Mouse (Mus musculus) CH12.LX (cell line): Measurements from ENCODE around the gene Larp1. TPM values are rescaled to one million over a fixed set of nuclear protein-coding genes. Genes with fewer than 3 reads are reported as not detected.

ENCODE experiments used
- DNase-seq: peaks from one replicate; pipeline ENCODE4 v3.0.0-alpha.2; 2013; ENCODE audit errors: extremely low read depth
- H3K27ac ChIP-seq: 2 replicates; pipeline ENCODE4 v1.5.1; 2012; ENCODE audit warnings: low read depth, mild to moderate bottlenecking, control low read depth, moderate library complexity; ENCODE audit not compliant: insufficient read depth
- H3K27me3 ChIP-seq: replicated peaks from 2 replicates; pipeline ENCODE3; 2012; ENCODE audit warnings: inconsistent platforms
- H3K36me3 ChIP-seq, 2 experiments: replicated peaks in 1 of 2; 2 replicates each; pipeline versions ENCODE3 to v1.6.1; 2012; ENCODE audit warnings: inconsistent platforms in 1 of 2, low read length in 1 of 2, mild to moderate bottlenecking in 1 of 2, mixed read lengths in 1 of 2, moderate library complexity in 1 of 2; ENCODE audit not compliant: control insufficient read depth in 1 of 2, insufficient read depth in 1 of 2
- H3K4me1 ChIP-seq, 2 experiments: 2 replicates each; pipeline ENCODE4 v1.6.1; 2012; ENCODE audit warnings: inconsistent platforms in 1 of 2, moderate library complexity in 1 of 2; ENCODE audit not compliant: insufficient read depth in 2 of 2, control insufficient read depth in 1 of 2
- H3K4me2 ChIP-seq: 2 replicates; pipeline ENCODE4 v1.6.1; 2012; ENCODE audit warnings: low read depth, mild to moderate bottlenecking, control low read depth; ENCODE audit not compliant: poor library complexity, insufficient read depth, severe bottlenecking
- H3K4me3 ChIP-seq, 3 experiments: fragments of 150-350 bp in 1 of 3; sonication (generic) in 1 of 3; replicated peaks in 1 of 3; 2 replicates each; pipeline versions ENCODE3 to v1.5.1; 2011 to 2012; ENCODE audit warnings: low read depth in 2 of 3, low read length in 2 of 3, mild to moderate bottlenecking in 2 of 3, moderate library complexity in 2 of 3, control low read depth in 1 of 3, improper control_type of control experiment in 1 of 3, inconsistent platforms in 1 of 3, mixed read lengths in 1 of 3; ENCODE audit not compliant: poor library complexity in 1 of 3
- H3K79me2 ChIP-seq: replicated peaks from 2 replicates; pipeline ENCODE4 v1.6.1; 2012; ENCODE audit warnings: mild to moderate bottlenecking, moderate library complexity; ENCODE audit not compliant: control insufficient read depth, poor library complexity, insufficient read depth, severe bottlenecking; ENCODE audit errors: extremely low read depth
- H3K9ac ChIP-seq: 2 replicates; pipeline ENCODE4 v1.6.1; 2012; ENCODE audit warnings: low read depth, mild to moderate bottlenecking, control low read depth, moderate library complexity; ENCODE audit not compliant: insufficient read depth
- H3K9me3 ChIP-seq: replicated peaks from 2 replicates; pipeline ENCODE3; 2012; ENCODE audit warnings: low read length, inconsistent platforms, mixed read lengths
- CHD1 ChIP-seq: IDR thresholded peaks from 2 replicates; pipeline ENCODE4 v1.6.1; 2012; ENCODE audit warnings: low read depth, low read length, improper control_type of control experiment, inconsistent platforms
- CTCF ChIP-seq, 2 experiments: IDR thresholded peaks in 1 of 2; conservative IDR thresholded peaks in 1 of 2; 2 replicates each; pipeline ENCODE4 v1.5.1; 2011 to 2012; ENCODE audit warnings: low read depth in 2 of 2, low read length in 2 of 2, improper control_type of control experiment in 1 of 2, inconsistent platforms in 1 of 2, mild to moderate bottlenecking in 1 of 2, moderate library complexity in 1 of 2
- EP300 ChIP-seq: IDR thresholded peaks from 2 replicates; pipeline ENCODE4 v1.6.1; 2011; ENCODE audit warnings: low read length, improper control_type of control experiment
- JUN ChIP-seq: IDR thresholded peaks from 2 replicates; pipeline ENCODE4 v1.6.1; 2011; ENCODE audit warnings: low read depth, mild to moderate bottlenecking, low read length, improper control_type of control experiment, moderate library complexity; ENCODE audit not compliant: insufficient read depth
- KAT2A ChIP-seq: IDR thresholded peaks from 2 replicates; pipeline ENCODE4 v1.6.1; 2012; ENCODE audit warnings: low read length, improper control_type of control experiment, inconsistent platforms; ENCODE audit not compliant: insufficient replicate concordance
- MAX ChIP-seq: IDR thresholded peaks from 2 replicates; pipeline ENCODE4 v1.6.1; 2011; ENCODE audit warnings: low read length, improper control_type of control experiment
- MXI1 ChIP-seq: IDR thresholded peaks from 2 replicates; pipeline ENCODE4 v1.6.1; 2011; ENCODE audit warnings: mild to moderate bottlenecking, low read depth, low read length, improper control_type of control experiment
- MYC ChIP-seq: IDR thresholded peaks from 2 replicates; pipeline ENCODE4 v1.6.1; 2011; ENCODE audit warnings: low read depth, mild to moderate bottlenecking, improper control_type of control experiment, low read length
- NELFE ChIP-seq: IDR thresholded peaks from 2 replicates; pipeline ENCODE4 v1.6.1; 2011; ENCODE audit warnings: low read depth, low read length, improper control_type of control experiment
- POLR2AphosphoS2 ChIP-seq: IDR thresholded peaks from 2 replicates; pipeline ENCODE4 v1.6.1; 2011; ENCODE audit warnings: low read depth, low read length, improper control_type of control experiment
- RCOR1 ChIP-seq: conservative IDR thresholded peaks from 2 replicates; pipeline ENCODE4 v1.6.1; 2012; ENCODE audit warnings: low read depth, mild to moderate bottlenecking, inconsistent platforms, low read length, improper control_type of control experiment
- SIN3A ChIP-seq: IDR thresholded peaks from 2 replicates; pipeline ENCODE4 v1.6.1; 2012; ENCODE audit warnings: low read length, improper control_type of control experiment, inconsistent platforms
- SMC3 ChIP-seq: IDR thresholded peaks from 2 replicates; pipeline ENCODE4 v1.6.1; 2011; ENCODE audit warnings: low read depth, low read length, improper control_type of control experiment
- TCF12 ChIP-seq: IDR thresholded peaks from 2 replicates; pipeline ENCODE4 v1.6.1; 2014; ENCODE audit warnings: low read depth, mild to moderate bottlenecking, inconsistent platforms, low read length, improper control_type of control experiment
- USF2 ChIP-seq: conservative IDR thresholded peaks from 2 replicates; pipeline ENCODE4 v1.6.1; 2011; ENCODE audit warnings: low read depth, low read length, improper control_type of control experiment
- ZNF384 ChIP-seq: IDR thresholded peaks from 2 replicates; pipeline ENCODE4 v1.6.1; 2012; ENCODE audit warnings: low read depth, low read length, improper control_type of control experiment, inconsistent platforms
- dilution Hi-C: fragments of 300-500 bp; cut with MboI; formaldehyde crosslinking; loops from 2 replicates; pipeline ENCODE4 v1.14.3; 2020; ENCODE audit warnings: low sequenced_read_pairs; ENCODE audit not compliant: extremely low pct_unique_long_range_greater_than_20kb, extremely low pct_ligation_motif_present
- in situ Hi-C: fragments of 300-500 bp; cut with MboI; formaldehyde crosslinking; loops from 3 replicates; pipeline ENCODE4 v1.14.3; 2019; ENCODE audit warnings: low sequenced_read_pairs, low pct_ligation_motif_present, low pct_unique_long_range_greater_than_20kb, mixed read lengths
- polyA plus RNA-seq: library from polyadenylated mRNA; unstranded; fragments of >175 nt; gene quantifications from 2 replicates; pipeline ENCODE4 v1.2.1, GENCODE M21; 2012; ENCODE audit warnings: low read depth; ENCODE audit not compliant: insufficient read length
- total RNA-seq, 2 experiments: library from RNA; depleted of rRNA; stranded (reverse); fragments of 300-350 nt in 1 of 2; fragments of >200 nt in 1 of 2; gene quantifications; 2 replicates each; pipeline ENCODE4 v1.2.3; 2012 to 2014

The Larp1 gene
- total and polyA plus RNA-seq, 3 experiments, result 38.2 to 284 (median 94.1) TPM

DNA sequence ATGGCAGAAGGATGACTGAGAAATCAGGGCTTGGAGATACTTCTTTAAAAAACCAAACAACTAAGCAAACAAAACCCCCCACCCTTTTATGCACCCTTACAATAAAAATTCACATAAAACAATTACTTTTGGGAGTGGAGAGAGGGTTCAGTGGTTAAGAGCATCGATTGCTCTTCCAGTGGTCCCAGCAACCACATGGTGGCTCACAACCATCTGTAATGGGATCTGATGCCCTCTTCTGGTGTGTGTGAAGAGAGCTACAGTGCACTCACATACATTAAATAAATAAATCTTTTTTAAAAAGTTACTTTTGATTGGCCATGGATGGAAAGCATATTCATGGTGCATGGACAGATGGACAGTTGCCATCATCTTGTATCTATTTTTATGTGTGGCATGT is 3.8 kb downstream of the Larp1 start:
- Histone ChIP-seq H3K9ac (no peak overlapping the region), H3K4me1 (peaks cover 20 to 59% of the 10 kb centered on the region in 2 experiments), H3K79me2 (peaks cover 91% of the 10 kb centered on the region), H3K27ac (no peak overlapping the region), H3K9me3 (no peaks in the 10 kb centered on the region), H3K36me3 (peaks cover 0 to 25% of the 10 kb centered on the region in 2 experiments), H3K4me2 (peak overlapping the region; percentile 92; the same call in 1 of the 2 replicates), H3K4me3 (no peak overlapping the region), H3K27me3 (no peaks in the 10 kb centered on the region)
- in situ Hi-C loops, result no loop called here
- dilution Hi-C loops, result no loop called here
- TF ChIP-seq CTCF (conservative IDR thresholded peaks at IDR 0.05 in 1 of 2, IDR thresholded peaks at IDR 0.05 in 1 of 2; ENCODE audit: low read depth in 2 of 2, low read length in 2 of 2) (peak in 1 of 2 experiments; percentile 56; a peak in 2 of 4 replicates), SIN3A (peak; percentile 49; the same call in 1 of the 2 replicates), MXI1 (0 out of 2 replicates have a peak, but pooled peaks have one; percentile 15), SMC3 (peak; percentile 16), NELFE (no peak), MYC (peak; percentile 81)
- no peak for DNase-seq

DNA sequence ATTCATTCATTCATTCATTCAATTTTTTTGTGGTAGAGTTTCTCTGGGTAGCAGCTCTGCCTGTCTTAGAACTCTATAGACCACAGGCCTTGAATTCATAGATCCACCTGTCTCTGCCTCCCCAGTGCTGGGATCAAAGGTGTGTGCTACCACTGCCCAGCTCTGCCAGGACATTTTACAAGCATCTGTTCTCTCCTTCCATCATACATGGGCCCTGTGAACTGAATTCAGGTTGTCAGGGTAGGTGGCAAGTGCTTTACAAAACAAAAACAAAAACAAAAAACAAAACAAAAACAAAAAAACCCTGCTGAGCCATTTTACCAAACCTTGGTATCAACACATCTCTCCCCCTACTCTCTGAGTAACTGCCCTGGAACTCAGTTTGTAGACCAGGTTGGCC is 4.2 kb downstream of the Larp1 start:
- Histone ChIP-seq H3K4me3 (no peak overlapping the region), H3K27ac (no peak overlapping the region), H3K79me2 (peaks cover 92% of the 10 kb centered on the region), H3K4me2 (peak overlapping the region; percentile 27; the same call in 1 of the 2 replicates), H3K9me3 (no peaks in the 10 kb centered on the region), H3K27me3 (no peaks in the 10 kb centered on the region), H3K36me3 (peaks cover 0 to 29% of the 10 kb centered on the region in 2 experiments), H3K9ac (no peak overlapping the region), H3K4me1 (peaks cover 22 to 63% of the 10 kb centered on the region in 2 experiments)
- dilution Hi-C loops, result no loop called here
- in situ Hi-C loops, result no loop called here
- no peak for DNase-seq
- TF ChIP-seq KAT2A (no peak), SIN3A (peak; percentile 54; the same call in 1 of the 2 replicates), EP300 (0 out of 2 replicates have a peak, but pooled peaks have one; percentile 10), CHD1 (0 out of 2 replicates have a peak, but pooled peaks have one; percentile 33), USF2 (no peak), RCOR1 (no peak), POLR2AphosphoS2 (0 out of 2 replicates have a peak, but pooled peaks have one; percentile 51)

DNA sequence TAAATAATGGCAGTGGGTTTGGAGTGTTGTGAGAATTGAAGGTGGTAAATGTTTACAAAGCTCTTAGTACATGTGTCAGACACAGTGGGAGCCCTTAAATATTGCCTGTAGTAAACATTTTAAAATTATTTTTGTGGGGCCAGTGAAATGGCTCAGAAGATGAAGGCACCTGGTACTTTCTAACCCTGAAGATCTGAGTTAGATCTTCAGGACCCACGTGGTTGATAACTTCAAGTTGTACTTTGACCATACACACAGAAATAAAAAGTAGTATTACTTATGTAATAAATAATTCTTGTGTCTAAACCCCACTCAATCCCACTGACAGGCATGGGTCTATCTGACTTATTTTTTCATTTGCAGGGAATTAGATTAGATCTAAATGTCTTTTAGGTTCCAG is 5.7 kb downstream of the Larp1 start:
- Histone ChIP-seq H3K36me3 (peaks cover 0 to 39% of the 10 kb centered on the region in 2 experiments), H3K4me1 (peaks cover 26 to 77% of the 10 kb centered on the region in 2 experiments), H3K9me3 (no peaks in the 10 kb centered on the region), H3K9ac (no peak overlapping the region), H3K27ac (no peak overlapping the region), H3K4me3 (no peak overlapping the region), H3K27me3 (no peaks in the 10 kb centered on the region)
- dilution Hi-C loops, result no loop called here
- no peak for DNase-seq
- TF ChIP-seq ZNF384 (no peak), JUN (no peak), MYC (0 out of 2 replicates have a peak, but pooled peaks have one; percentile 23), MAX (0 out of 2 replicates have a peak, but pooled peaks have one; percentile 24), CHD1 (peak; percentile 39; the same call in 1 of the 2 replicates), SIN3A (no peak), TCF12 (no peak)
- TF ChIP-seq, all 38 proteins: peak for 3
- in situ Hi-C loops, result no loop called here
- H3K4me2 ChIP-seq, result peak overlapping the region; percentile 54
- H3K79me2 ChIP-seq, result peaks cover 99% of the 10 kb centered on the region
